8 mouse cellular contexts compared by ENCODE assay signal in genomic region chr4:33923761-33924233, GRCm38 (mm10). TPM values are rescaled to one million over a fixed set of nuclear protein-coding genes. Genes with fewer than 3 reads are reported as not detected.
A peak's percentile ranks its signal among the peaks of the same experiment; 100 is the strongest.
DNase-seq lines count a peak whose midpoint lies in the region; ATAC-seq lines count a peak whose summit lies in the region.

No protein-coding gene starts in this region.

- H3K9me3 ChIP-seq in kidney, embryonic 15.5 days (replicated peaks) = no peaks in the 10 kb centered on the region
- H3K9me3 ChIP-seq in embryonic facial prominence, embryonic 14.5 days (ENCODE audit: control insufficient read depth, low read length) = no peaks in the 10 kb centered on the region
- no peaks in the 10 kb centered on the region for H3K9me3 ChIP-seq in midbrain, embryonic 12.5 days

- H3K27me3 ChIP-seq in kidney, embryonic 15.5 days = peaks cover 67% of the 10 kb centered on the region
- H3K27me3 ChIP-seq in embryonic facial prominence, embryonic 14.5 days (replicated peaks; ENCODE audit: control insufficient read depth, insufficient read depth, low read length) = peaks cover 6% of the 10 kb centered on the region
- H3K27me3 ChIP-seq in midbrain, embryonic 12.5 days = peaks cover 40% of the 10 kb centered on the region

- H3K4me3 ChIP-seq in kidney, embryonic 15.5 days (replicated peaks) = peak overlapping the region; percentile 65
- peak overlapping the region; percentile 71 for H3K4me3 ChIP-seq in embryonic facial prominence, embryonic 14.5 days (ENCODE audit: low read depth, low read length)
- H3K4me3 ChIP-seq in midbrain, embryonic 12.5 days = peak overlapping the region; percentile 72

- under 1% methylated on average over 46 of the region's 55 CpGs for WGBS in kidney, embryonic 15.5 days
- 0% methylated on average over 4 of the region's 55 CpGs for WGBS in embryonic facial prominence, embryonic 14.5 days
- under 1% methylated on average over 55 of the region's 55 CpGs for WGBS in midbrain, embryonic 12.5 days

- H3K4me2 ChIP-seq in kidney, embryonic 15.5 days = peak overlapping the region; percentile 100
- H3K4me2 ChIP-seq in embryonic facial prominence, embryonic 14.5 days (ENCODE audit: low read depth, low read length) = peak overlapping the region; percentile 97
- peak overlapping the region; percentile 96 for H3K4me2 ChIP-seq in midbrain, embryonic 12.5 days (replicated peaks)

- H3K36me3 ChIP-seq in kidney, embryonic 15.5 days = no peaks in the 10 kb centered on the region
- H3K36me3 ChIP-seq in embryonic facial prominence, embryonic 14.5 days (ENCODE audit: control insufficient read depth, insufficient read depth, low read length) = no peaks in the 10 kb centered on the region
- no peaks in the 10 kb centered on the region for H3K36me3 ChIP-seq in midbrain, embryonic 12.5 days

- intact Hi-C loops in gastrocnemius, postnatal 36 days (cut with DNase I) = no loop called here

- peak; percentile 9; the same call in 1 of the 2 replicates for ATAC-seq in kidney, embryonic 15.5 days (replicated peaks; ENCODE audit: low FRiP score)
- ATAC-seq in embryonic facial prominence, embryonic 14.5 days (ENCODE audit: low read depth) = peak; percentile 42
- ATAC-seq in midbrain, embryonic 12.5 days (ENCODE audit: low FRiP score, low read depth) = peak; percentile 70

- H3K9ac ChIP-seq in kidney, embryonic 15.5 days = peak overlapping the region; percentile 56
- peak overlapping the region; percentile 78 for H3K9ac ChIP-seq in embryonic facial prominence, embryonic 14.5 days (ENCODE audit: low read depth, low read length)
- H3K9ac ChIP-seq in midbrain, embryonic 12.5 days (replicated peaks) = peak overlapping the region; percentile 79

- 0 out of 2 replicates have a peak overlapping the region, but pooled peaks have one; percentile 59 for H3K27ac ChIP-seq in kidney, embryonic 15.5 days
- peak overlapping the region; percentile 65 for H3K27ac ChIP-seq in embryonic facial prominence, embryonic 14.5 days (replicated peaks; ENCODE audit: low read depth, low read length)
- H3K27ac ChIP-seq in midbrain, embryonic 12.5 days (replicated peaks) = peak overlapping the region; percentile 92

- no peak for DNase-seq in kidney, adult 8-10 months
- DNase-seq in Muller cell, postnatal 12 days (ENCODE audit: inconsistent ontology term) = peak; percentile 59
- DNase-seq in embryonic facial prominence, embryonic 14.5 days (ENCODE audit: low spot score) = peak; percentile 72
- DNase-seq in kidney, postnatal 10 days = peak; percentile 34
- DNase-seq in urinary bladder, adult 2 months (ENCODE audit: low spot score) = no peak
- no peak for DNase-seq in gastrocnemius, postnatal 36 days

- peaks cover 18% of the 10 kb centered on the region for H3K4me1 ChIP-seq in kidney, embryonic 15.5 days
- peaks cover 7% of the 10 kb centered on the region; the same call in 1 of the 2 replicates for H3K4me1 ChIP-seq in embryonic facial prominence, embryonic 14.5 days (ENCODE audit: control insufficient read depth, insufficient read depth, low read length)
- peaks cover 7% of the 10 kb centered on the region for H3K4me1 ChIP-seq in midbrain, embryonic 12.5 days

RNA-seq across cellular contexts. Expression of gene Cnr1, which starts 0.6 kb away (rescaled TPM):
- polyA plus RNA-seq in kidney, embryonic 15.5 days (2015; fragmentation: Nextera tagmentation; extraction: Ambion mirVana) = 0.77 and 0.78 TPM in 2 replicates
- polyA plus RNA-seq in embryonic facial prominence, embryonic 14.5 days (2014; fragmentation: Nextera tagmentation; extraction: Ambion mirVana) = 6.4 and 7.9 TPM in 2 replicates
- polyA plus RNA-seq in midbrain, embryonic 12.5 days (2016; fragmentation: Nextera tagmentation; extraction: Ambion mirVana) = 24.3 and 31.2 TPM in 2 replicates
- 0.29 TPM in 2 replicates for polyA plus RNA-seq in urinary bladder, adult 2 months (2012; rRNA removed)
- under 1 TPM; 0.51 to 0.67 TPM for total RNA-seq in gastrocnemius, postnatal 36 days (2021)

Comparison
In these comparisons a context has a peak if more than half of its experiments do, and no peak if none do; other contexts are left out.
1. DNase-seq: peak in Muller cell, postnatal 12 days (single experiment), embryonic facial prominence, embryonic 14.5 days (single experiment) and kidney, postnatal 10 days (single experiment); none in kidney, adult 8-10 months (0 of 2), urinary bladder, adult 2 months (single experiment) and gastrocnemius, postnatal 36 days (0 of 2).
2. ATAC-seq: peak in every context shown above with its lines; median percentile 70 in midbrain, embryonic 12.5 days; 42 in embryonic facial prominence, embryonic 14.5 days; 9 in kidney, embryonic 15.5 days.
3. Peak in every context shown above with its lines, with median percentiles within 50 percentile points of each other: H3K27ac ChIP-seq, H3K4me2 ChIP-seq, H3K4me3 ChIP-seq and H3K9ac ChIP-seq.